Mouse (Mus musculus): ENCODE data around the gene Fat4.

- TF ChIP-seq GATA1 (IDR thresholded peaks at IDR 0.05; ENCODE audit: low read length) (no peak), TAL1 (IDR thresholded peaks at IDR 0.05; ENCODE audit: low read length) (no peak)
Observed at GRCm38 (mm10) chr3:38912768-38913487, 26.2 kb downstream of the Fat4 start.

Data from erythroblast, embryonic 14.5 days (primary cell).